Mouse (Mus musculus): ENCODE data around the gene Foxj3.
"Not testable (repeated sequence)": the region's sequence is repeated elsewhere in the genome, so short reads cannot be mapped to it uniquely, and the experiment has no call there.

The Foxj3 gene

GRCm38 (mm10) chr4:119536615-119537014 lies at the start of gene Foxj3:
TSS of gene Foxj3 (plus strand) at chr4:119537004.
- DNase-seq: not testable (repeated sequence)

GRCm38 (mm10) chr4:119489666-119490065 lies 47.1 kb upstream of the Foxj3 start:
- DNase-seq: no peak

- peak; percentile 13 for DNase-seq
Observed at GRCm38 (mm10) chr4:119490806-119491205, 46.0 kb upstream of the Foxj3 start.

GRCm38 (mm10) chr4:119492291-119492932 lies 44.4 kb upstream of the Foxj3 start, which contains the start of gene Rimkla:
TSS of gene Rimkla (minus strand) at chr4:119492628.
- peak; percentile 74 for DNase-seq

GRCm38 (mm10) chr4:119492933-119493327 lies 43.9 kb upstream of the Foxj3 start:
- no peak for DNase-seq

- DNase-seq: no peak
Observed at GRCm38 (mm10) chr4:119498319-119498848, 38.4 kb upstream of the Foxj3 start.

GRCm38 (mm10) chr4:119511591-119511990 lies 25.2 kb upstream of the Foxj3 start:
- no peak for DNase-seq

GRCm38 (mm10) chr4:119512731-119513141 lies 24.1 kb upstream of the Foxj3 start:
- no peak for DNase-seq

- no peak for DNase-seq
Observed at GRCm38 (mm10) chr4:119523575-119523974, 13.2 kb upstream of the Foxj3 start.

- no peak for DNase-seq
Observed at GRCm38 (mm10) chr4:119524010-119524409, 12.8 kb upstream of the Foxj3 start.

GRCm38 (mm10) chr4:119524466-119524865 lies 12.3 kb upstream of the Foxj3 start:
- DNase-seq: no peak

GRCm38 (mm10) chr4:119526329-119526845 lies 10.4 kb upstream of the Foxj3 start:
- DNase-seq: no peak

- no peak for DNase-seq
Observed at GRCm38 (mm10) chr4:119531813-119532212, 5.0 kb upstream of the Foxj3 start.

- DNase-seq: no peak
Observed at GRCm38 (mm10) chr4:119535103-119535502, 1.7 kb upstream of the Foxj3 start.

- DNase-seq: peak; percentile 20
Observed at GRCm38 (mm10) chr4:119537436-119537835, 632 bp downstream of the Foxj3 start.

GRCm38 (mm10) chr4:119539031-119539824 lies 2.4 kb downstream of the Foxj3 start, which contains the start of gene Frg2f1:
TSS of gene Frg2f1 (minus strand) at chr4:119539529.
- peak; percentile 97 for DNase-seq

- no peak for DNase-seq
Observed at GRCm38 (mm10) chr4:119539836-119540532, 3.2 kb downstream of the Foxj3 start.

- peak; percentile 5 for DNase-seq
Observed at GRCm38 (mm10) chr4:119540533-119540890, 3.7 kb downstream of the Foxj3 start.

GRCm38 (mm10) chr4:119550864-119551263 lies 14.1 kb downstream of the Foxj3 start:
- DNase-seq: no peak

GRCm38 (mm10) chr4:119555466-119555865 lies 18.7 kb downstream of the Foxj3 start:
- DNase-seq: no peak

- DNase-seq: no peak
Observed at GRCm38 (mm10) chr4:119563136-119563535, 26.3 kb downstream of the Foxj3 start.

- no peak for DNase-seq
Observed at GRCm38 (mm10) chr4:119566322-119566835, 29.6 kb downstream of the Foxj3 start.

GRCm38 (mm10) chr4:119572682-119573081 lies 35.9 kb downstream of the Foxj3 start:
- no peak for DNase-seq

Measured in kidney, postnatal 14 days (tissue).